ENCODE assay signal across 9 mouse cellular contexts in genomic region chr16:37690932-37691730, GRCm38 (mm10). TPM values are rescaled to one million over a fixed set of nuclear protein-coding genes. Genes with fewer than 3 reads are reported as not detected.
A peak's percentile ranks its signal among the peaks of the same experiment; 100 is the strongest.
DNase-seq lines count a peak whose midpoint lies in the region; ATAC-seq and TF ChIP-seq lines count a peak whose summit lies in the region.
"Had no signal": no experiment of that assay in that cellular context is flagged by ENCODE, and none has a peak within 500 bp of the region (broad histone marks: within the 10 kb centered on the region; RNA-seq: fewer than 3 reads in every experiment).

No protein-coding gene starts in this region.

- ATAC-seq in midbrain, embryonic 11.5 days (ENCODE audit: low FRiP score): no peak

- peak; percentile 36 to 39 for DNase-seq in heart, adult 18-20 months
- DNase-seq in heart, adult 9 months (ENCODE audit: low spot score in 2 of 2): no peak
- peak; percentile 44 for DNase-seq in midbrain, embryonic 11.5 days (ENCODE audit: low spot score, missing footprints)
- no peak for DNase-seq in midbrain, embryonic 10.5 days (ENCODE audit: low spot score)
- DNase-seq in gastrocnemius, postnatal 25 days: peak; percentile 38
- no peak for DNase-seq in thymus, postnatal 14 days
- no peak for DNase-seq in ovary, postnatal 10 days (ENCODE audit: low spot score)

- no peak overlapping the region for H3K27ac ChIP-seq in midbrain, embryonic 11.5 days (ENCODE audit: low read depth, low read length)
- no peak overlapping the region for H3K27ac ChIP-seq in midbrain, embryonic 10.5 days (replicated peaks)
- H3K27ac ChIP-seq: liver, embryonic 15.5 days had no signal

- H3K79me2 ChIP-seq in myocyte (ENCODE audit: control insufficient read depth, insufficient read depth): no peaks in the 10 kb centered on the region

- H3K9me3 ChIP-seq in midbrain, embryonic 11.5 days (ENCODE audit: control insufficient read depth, low read length): no peaks in the 10 kb centered on the region
- no peaks in the 10 kb centered on the region for H3K9me3 ChIP-seq in midbrain, embryonic 10.5 days (replicated peaks)
- H3K9me3 ChIP-seq: liver, embryonic 15.5 days had no signal

- H3K4me3 ChIP-seq in midbrain, embryonic 11.5 days (ENCODE audit: low read depth, low read length): no peak overlapping the region
- H3K4me3 ChIP-seq in midbrain, embryonic 10.5 days: no peak overlapping the region
- no peak overlapping the region for H3K4me3 ChIP-seq in myocyte
- H3K4me3 ChIP-seq: liver, embryonic 15.5 days had no signal

- H3K9ac ChIP-seq in midbrain, embryonic 11.5 days (ENCODE audit: low read length): no peak overlapping the region
- H3K9ac ChIP-seq: liver, embryonic 15.5 days had no signal

- no peaks in the 10 kb centered on the region for H3K36me3 ChIP-seq in midbrain, embryonic 11.5 days (ENCODE audit: control insufficient read depth, insufficient read depth, low read length)
- no peaks in the 10 kb centered on the region for H3K36me3 ChIP-seq in midbrain, embryonic 10.5 days
- H3K36me3 ChIP-seq in myocyte (ENCODE audit: control insufficient read depth, insufficient read depth): no peaks in the 10 kb centered on the region
- H3K36me3 ChIP-seq: liver, embryonic 15.5 days had no signal

- no peak for TF ChIP-seq POLR2A in myocyte (IDR thresholded peaks at IDR 0.05; ENCODE audit: insufficient read length, low read depth)

- H3K4me2 ChIP-seq in midbrain, embryonic 11.5 days: no peak overlapping the region
- no peak overlapping the region for H3K4me2 ChIP-seq in myocyte (ENCODE audit: low read depth)
- H3K4me2 ChIP-seq: liver, embryonic 15.5 days had no signal

- H3K27me3 ChIP-seq in midbrain, embryonic 11.5 days (ENCODE audit: control insufficient read depth, insufficient read depth, low read length): no peaks in the 10 kb centered on the region
- H3K27me3 ChIP-seq in midbrain, embryonic 10.5 days (ENCODE audit: low read depth, poor library complexity, severe bottlenecking): no peaks in the 10 kb centered on the region
- no peaks in the 10 kb centered on the region for H3K27me3 ChIP-seq in myocyte (ENCODE audit: control insufficient read depth, insufficient read depth, insufficient read length)
- H3K27me3 ChIP-seq: liver, embryonic 15.5 days had no signal

- H3ac ChIP-seq in myocyte (ENCODE audit: control insufficient read depth, insufficient read length): no peak overlapping the region

- peaks cover 6% of the 10 kb centered on the region for H3K4me1 ChIP-seq in midbrain, embryonic 11.5 days (ENCODE audit: control insufficient read depth, insufficient read depth, low read length)
- peaks cover 18% of the 10 kb centered on the region for H3K4me1 ChIP-seq in midbrain, embryonic 10.5 days

- 88% methylated on average over 12 of the region's 12 CpGs for WGBS in midbrain, embryonic 11.5 days
- 87% methylated on average over 12 of the region's 12 CpGs for WGBS in midbrain, embryonic 10.5 days

TF ChIP-seq in myocyte, 11 proteins besides CTCF, POLR2A, EP300 and RAD21:
- TF ChIP-seq MYOD1 (IDR thresholded peaks at IDR 0.05; ENCODE audit: control insufficient read depth in 1 of 3, insufficient read length in 2 of 3, low read depth in 2 of 3) (peak in 2 of 3 experiments; percentile 55 to 60), MYOG (IDR thresholded peaks at IDR 0.05; ENCODE audit: control insufficient read depth in 1 of 3, insufficient read depth in 1 of 3, insufficient read length in 2 of 3, low read depth in 2 of 3) (peak in 1 of 3 experiments; percentile 49), SRF (IDR thresholded peaks at IDR 0.05; ENCODE audit: control insufficient read depth, insufficient read length, low read depth) (no peak)

RNA-seq across cellular contexts. Expression of gene Ndufb4, which starts 36.9 kb away (rescaled TPM):
- 100 to 1,000 TPM; 123 to 199 TPM for total RNA-seq in heart, adult 18-20 months (2021)
- polyA plus RNA-seq in midbrain, embryonic 11.5 days (2014; fragmentation: Nextera tagmentation; extraction: Ambion mirVana): 65.1 and 66.0 TPM in 2 replicates
- polyA plus RNA-seq in midbrain, embryonic 10.5 days (2016; fragmentation: Nextera tagmentation; extraction: Ambion mirVana): 46.2 and 50.9 TPM in 2 replicates
- total RNA-seq in gastrocnemius, postnatal 25 days (2021): 100 to 1,000 TPM; 165 to 174 TPM
- 86.0 TPM for polyA plus RNA-seq in myocyte (2012; fragmentation: generic; extraction: Trizol)

Comparison
In these comparisons a context has a peak if more than half of its experiments do, and no peak if none do; other contexts are left out.
1. DNase-seq: peak in heart, adult 18-20 months (2 of 2), midbrain, embryonic 11.5 days (single experiment) and gastrocnemius, postnatal 25 days (single experiment); none in heart, adult 9 months (0 of 2), midbrain, embryonic 10.5 days (single experiment), thymus, postnatal 14 days (single experiment) and ovary, postnatal 10 days (single experiment).